Mouse (Mus musculus): Measurements from ENCODE around the gene Slc44a3. TPM values are rescaled to one million over a fixed set of nuclear protein-coding genes. Genes with fewer than 3 reads are reported as not detected.
"Not testable (repeated sequence)": the region's sequence is repeated elsewhere in the genome, so short reads cannot be mapped to it uniquely, and the experiment has no call there.

Slc44a3 gene
- total RNA-seq, 2 experiments from 2014 or later = 20.3 to 24.1 TPM

- peak; percentile 37 to 41 for DNase-seq (ENCODE audit: low spot score in 2 of 2)
Observed at GRCm38 (mm10) chr3:121553294-121553693, 21.1 kb upstream of the Slc44a3 start.

- DNase-seq (ENCODE audit: low spot score in 2 of 2) = no peak
Observed at GRCm38 (mm10) chr3:121552723-121553122, 20.5 kb upstream of the Slc44a3 start.

DNA sequence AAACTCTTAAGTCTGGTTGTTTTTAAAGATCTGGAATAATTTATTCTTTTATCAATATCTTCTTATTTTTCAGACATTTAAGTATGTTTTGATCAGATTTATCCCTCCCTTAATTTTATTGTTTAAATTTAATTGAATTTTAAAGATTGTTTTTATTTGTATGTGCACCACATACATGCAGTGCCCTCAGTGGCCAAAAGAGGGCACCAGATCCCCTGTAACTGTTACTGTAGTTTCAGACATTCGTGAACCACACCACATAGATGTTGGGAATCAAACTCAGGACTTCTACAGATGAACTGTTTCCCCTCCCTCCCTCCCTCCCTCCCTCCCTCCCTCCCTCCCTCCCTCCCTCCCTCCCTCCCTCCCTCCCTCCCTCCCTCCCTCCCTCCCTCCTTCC lies 18.2 kb upstream of the Slc44a3 start:
- DNase-seq (ENCODE audit: low spot score in 2 of 2) = peak; percentile 33 to 54

DNA sequence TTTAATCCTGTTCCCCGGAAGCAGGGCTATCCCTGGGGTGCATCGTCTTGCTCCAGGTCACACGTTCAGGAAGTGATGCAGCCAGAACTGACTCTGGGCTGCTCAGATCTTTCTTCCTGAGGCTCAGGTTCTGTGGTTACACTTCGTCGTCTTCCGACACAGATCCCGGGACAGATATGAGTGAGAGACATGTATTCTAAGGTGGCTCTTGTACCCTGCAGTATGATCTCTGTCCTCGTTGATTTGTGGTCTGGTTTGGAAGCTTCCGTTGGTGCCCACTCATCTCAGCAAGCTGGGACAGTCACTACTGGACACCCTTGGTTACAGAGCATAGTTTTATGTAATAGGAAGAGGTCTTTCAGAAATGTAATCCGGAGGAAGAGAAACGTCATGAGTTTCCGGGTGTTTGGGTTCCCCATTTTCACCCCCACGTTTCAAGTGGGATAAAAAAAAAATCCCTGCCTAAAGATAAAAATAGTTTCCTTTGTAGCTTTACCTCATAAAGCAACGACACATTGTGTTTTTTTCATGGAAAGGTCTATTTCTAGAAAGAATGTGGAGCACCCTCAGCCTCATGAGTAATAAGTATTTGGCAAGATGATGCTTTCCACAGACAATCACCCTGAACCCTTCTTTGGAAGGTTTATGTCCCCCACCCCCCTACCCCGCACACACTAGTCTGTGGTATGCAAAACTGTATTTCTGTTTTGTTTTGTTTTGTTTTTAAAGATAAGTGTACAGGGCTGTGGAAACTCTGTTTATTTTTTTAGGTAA lies 15.8 kb upstream of the Slc44a3 start:
- DNase-seq (ENCODE audit: low spot score in 2 of 2) = no peak

DNA sequence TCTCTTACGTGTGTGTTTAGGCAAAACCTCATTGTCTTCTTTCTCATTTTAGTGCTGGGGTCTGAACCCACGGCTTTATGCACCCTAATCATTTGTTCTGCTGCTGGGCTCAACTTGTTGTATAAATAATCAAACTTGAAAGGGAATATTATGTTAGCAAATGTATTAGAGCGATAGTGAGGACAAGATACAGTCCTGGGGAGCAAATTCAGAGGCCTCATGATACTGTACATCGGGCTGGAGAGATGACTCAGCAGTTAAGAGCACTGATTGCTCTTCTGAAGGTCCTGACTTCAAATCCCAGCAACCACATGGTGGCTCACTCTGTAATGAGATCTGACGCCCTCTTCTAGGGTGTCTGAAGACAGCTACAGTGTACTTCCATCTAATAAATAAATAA lies 8.4 kb upstream of the Slc44a3 start:
- no peak for DNase-seq (ENCODE audit: low spot score in 2 of 2)

GRCm38 (mm10) chr3:121539871-121540431 lies 7.7 kb upstream of the Slc44a3 start:
- DNase-seq (ENCODE audit: low spot score in 2 of 2) = no peak

- not testable (repeated sequence) for DNase-seq (ENCODE audit: low spot score in 2 of 2)
Observed at GRCm38 (mm10) chr3:121538847-121539246, 6.6 kb upstream of the Slc44a3 start.

DNA sequence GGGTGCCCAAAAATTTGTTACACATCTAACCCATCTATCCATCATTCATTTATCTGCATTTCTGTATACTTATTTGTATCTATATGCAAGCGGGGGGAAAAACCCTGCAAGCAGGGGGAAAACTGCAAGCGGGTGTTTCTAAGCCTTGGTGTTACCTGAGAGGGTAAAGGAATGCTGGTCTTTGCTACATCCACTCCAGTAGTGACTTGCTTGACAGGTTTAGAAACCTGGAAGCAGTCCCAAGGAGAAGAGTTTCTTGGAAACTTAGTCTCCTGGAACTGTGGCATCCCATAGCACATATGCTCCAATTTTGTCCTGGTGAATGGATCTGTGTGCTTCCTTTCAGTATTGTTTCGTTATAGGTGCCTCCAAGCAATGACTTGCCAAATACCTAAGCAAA lies 5.8 kb upstream of the Slc44a3 start:
- DNase-seq (ENCODE audit: low spot score in 2 of 2) = no peak

- no peak for DNase-seq (ENCODE audit: low spot score in 2 of 2)
Observed at GRCm38 (mm10) chr3:121536803-121537202, 4.6 kb upstream of the Slc44a3 start.

DNA sequence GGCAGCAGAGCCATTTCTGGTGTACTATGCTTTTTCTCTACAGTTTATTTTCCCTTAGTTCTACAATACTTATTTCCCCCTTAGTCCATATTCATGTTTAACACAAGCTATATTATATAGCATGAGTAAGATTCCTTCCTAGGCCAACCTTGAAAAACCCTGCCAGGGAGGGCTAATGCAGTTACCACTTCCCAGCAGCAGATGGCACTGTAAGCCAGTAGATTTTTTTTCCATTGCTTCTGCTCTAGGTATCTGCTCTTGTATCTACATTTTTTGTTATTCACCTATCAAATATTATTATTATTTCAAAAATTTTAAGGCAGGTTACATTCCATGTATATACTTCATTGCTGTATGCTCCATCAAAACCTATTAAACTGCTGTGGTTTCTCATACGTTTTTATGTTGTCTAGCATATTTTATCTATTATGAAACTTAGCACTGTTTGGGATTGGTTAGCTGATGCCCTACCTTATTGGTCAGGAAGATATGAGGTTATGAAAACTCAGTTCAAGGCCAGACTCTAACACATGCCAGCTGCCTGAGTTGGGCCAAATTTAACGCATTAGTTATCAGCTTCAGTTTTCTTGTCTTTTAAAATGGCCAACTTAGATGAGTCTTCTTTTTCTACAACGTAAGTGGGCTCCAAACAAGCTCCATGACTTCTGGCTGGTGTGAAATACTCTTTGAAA lies 3.8 kb upstream of the Slc44a3 start:
- peak; percentile 40 to 48 for DNase-seq (ENCODE audit: low spot score in 2 of 2)

- DNase-seq (ENCODE audit: low spot score in 2 of 2) = peak; percentile 35 to 58
Observed at GRCm38 (mm10) chr3:121531370-121532148, 645 bp downstream of the Slc44a3 start.

DNA sequence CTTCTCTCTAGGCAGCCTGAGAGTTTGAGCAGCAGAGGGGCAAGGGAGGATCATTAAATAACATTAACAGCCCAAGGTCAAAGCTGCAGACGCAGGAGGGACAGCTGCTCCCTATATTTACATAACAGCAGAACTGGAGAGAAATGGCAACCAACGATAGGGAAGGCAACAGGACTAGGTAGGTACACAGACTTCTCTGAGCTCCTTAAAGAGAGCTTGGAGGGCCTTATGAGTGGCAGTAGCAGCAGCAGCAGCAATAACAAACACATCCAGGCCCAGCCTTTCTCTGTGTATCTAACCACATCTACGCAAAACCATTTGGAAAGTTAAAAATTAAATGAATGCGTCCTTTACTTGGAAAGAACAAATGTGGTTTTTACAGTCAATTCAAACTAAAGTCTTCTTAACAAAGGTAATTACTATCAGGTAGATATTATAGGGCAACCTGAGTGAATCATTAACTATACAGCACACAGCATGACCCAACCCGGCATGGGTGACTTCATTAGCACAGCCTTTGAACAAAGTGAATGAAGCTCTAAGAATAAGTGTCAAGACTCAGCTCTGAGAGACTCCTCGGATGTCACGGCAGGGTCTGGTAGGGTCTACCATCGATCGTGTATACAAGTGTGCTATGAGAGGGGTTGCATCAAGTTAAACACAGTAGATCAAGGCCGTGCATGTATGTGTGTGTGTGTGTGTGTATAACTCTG lies 1.5 kb downstream of the Slc44a3 start:
- DNase-seq (ENCODE audit: low spot score in 2 of 2) = peak in 1 of 2 experiments; percentile 18

DNA sequence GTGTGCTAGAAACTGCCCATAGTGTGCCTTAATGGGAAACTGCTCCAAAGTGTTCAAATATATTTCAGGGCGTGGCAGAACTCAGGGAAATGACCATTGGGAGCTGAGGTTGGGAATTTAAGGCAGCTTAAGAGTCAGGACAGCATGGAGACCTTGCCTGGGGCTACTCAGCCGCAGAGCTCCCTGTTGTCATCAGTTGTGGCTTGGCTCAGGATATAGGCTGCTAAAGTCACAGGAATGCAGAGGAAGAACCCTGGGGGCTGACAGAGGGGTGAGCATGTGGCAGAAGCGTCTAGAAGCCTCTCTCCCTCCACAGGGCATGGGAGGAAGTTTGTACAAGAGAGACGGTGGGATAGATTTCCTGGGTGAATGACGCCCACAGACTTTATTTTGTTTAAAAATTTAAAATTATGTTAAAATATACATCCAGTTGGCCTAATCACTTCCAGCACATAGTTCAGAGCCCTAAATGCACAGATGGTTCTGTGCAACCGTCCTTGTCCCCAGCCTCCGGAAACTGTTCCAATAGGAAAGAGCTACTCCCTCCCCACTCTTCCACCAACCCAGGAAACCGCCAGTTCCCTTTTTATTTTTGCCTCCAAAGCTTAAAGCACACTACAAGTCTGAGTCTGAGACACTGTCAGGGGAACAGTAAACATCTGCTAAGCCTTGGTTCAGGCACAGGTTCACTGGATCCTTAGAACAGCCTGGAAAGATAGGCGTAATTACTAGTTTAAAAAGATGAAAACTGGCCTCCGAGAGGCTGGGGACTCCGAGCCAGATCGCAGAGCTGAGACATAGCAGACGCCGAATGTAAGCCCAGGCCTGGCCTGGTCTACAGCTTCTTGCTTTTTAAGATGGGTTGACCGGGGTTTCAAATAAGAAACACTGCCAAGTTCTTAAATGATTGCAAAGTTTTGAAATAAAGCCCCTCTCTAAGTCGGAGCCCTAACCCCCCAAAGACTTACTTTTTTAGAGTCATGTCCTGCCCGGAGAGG lies 5.8 kb downstream of the Slc44a3 start:
- DNase-seq (ENCODE audit: low spot score in 2 of 2) = no peak

DNA sequence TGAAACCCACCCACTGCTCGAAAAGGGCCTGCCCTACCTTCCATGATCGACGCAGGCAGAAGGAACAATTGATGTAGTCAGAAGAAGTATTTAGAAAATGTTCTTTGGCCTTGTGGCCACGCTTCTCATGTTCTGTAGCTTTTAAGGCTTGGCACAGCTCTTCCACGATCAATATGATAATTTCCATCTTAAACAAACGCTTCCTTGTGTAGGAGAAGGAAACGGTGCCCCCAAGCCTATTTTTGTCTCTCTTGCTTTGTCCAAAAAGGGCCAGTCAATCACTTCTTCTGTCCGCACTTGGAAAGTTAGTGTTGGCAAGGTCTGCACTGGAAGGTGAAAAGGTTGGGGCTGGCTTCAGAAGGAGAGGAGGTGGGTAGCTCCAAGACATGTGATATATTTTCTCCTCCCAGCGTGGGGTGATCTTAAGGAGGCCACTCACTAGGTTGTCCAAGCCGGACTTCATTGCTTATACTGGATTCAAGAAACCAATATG lies 10.5 kb downstream of the Slc44a3 start:
- no peak for DNase-seq (ENCODE audit: low spot score in 2 of 2)

DNA sequence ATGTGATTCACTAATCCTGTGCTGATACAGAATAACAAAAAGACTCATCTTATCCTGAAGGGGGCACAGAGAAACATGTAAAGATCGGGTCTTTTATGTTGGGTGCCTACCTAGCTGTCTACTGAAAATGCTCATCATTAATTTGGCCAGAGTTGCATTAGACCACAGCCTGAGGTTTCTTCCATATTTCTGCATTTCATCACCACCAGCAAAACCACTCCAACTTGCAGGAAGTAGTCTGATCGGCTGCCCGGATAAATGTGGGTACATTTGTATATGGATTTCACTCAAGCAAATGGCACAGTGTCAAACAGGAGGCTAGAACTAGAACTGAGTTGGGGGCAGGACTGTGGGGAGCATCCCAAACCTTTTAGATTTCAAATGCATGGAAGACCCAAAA lies 11.1 kb downstream of the Slc44a3 start:
- no peak for DNase-seq (ENCODE audit: low spot score in 2 of 2)

DNA sequence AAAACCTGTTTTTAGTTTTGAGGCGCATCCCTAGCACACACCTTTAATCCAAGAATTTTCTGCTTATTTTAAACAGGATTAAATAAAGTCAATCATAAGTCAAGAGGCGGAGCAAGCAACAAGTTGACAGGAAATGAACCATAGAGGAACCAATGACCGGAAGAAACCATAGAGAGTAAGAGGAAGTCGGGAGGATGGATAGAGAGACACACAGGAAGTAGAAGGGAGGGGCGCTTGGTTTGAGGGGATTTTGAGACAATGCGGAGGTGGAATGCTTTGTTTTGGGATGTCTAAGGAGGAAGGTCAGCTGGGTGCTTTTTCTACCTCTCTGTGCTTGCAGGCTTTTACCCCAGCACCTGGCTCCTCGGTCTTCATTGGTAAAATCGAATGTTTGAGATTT lies 15.2 kb downstream of the Slc44a3 start:
- no peak for DNase-seq (ENCODE audit: low spot score in 2 of 2)

GRCm38 (mm10) chr3:121509141-121509540 lies 23.1 kb downstream of the Slc44a3 start:
- DNase-seq (ENCODE audit: low spot score in 2 of 2) = no peak

GRCm38 (mm10) chr3:121507678-121508077 lies 24.5 kb downstream of the Slc44a3 start:
- DNase-seq (ENCODE audit: low spot score in 2 of 2) = no peak

DNA sequence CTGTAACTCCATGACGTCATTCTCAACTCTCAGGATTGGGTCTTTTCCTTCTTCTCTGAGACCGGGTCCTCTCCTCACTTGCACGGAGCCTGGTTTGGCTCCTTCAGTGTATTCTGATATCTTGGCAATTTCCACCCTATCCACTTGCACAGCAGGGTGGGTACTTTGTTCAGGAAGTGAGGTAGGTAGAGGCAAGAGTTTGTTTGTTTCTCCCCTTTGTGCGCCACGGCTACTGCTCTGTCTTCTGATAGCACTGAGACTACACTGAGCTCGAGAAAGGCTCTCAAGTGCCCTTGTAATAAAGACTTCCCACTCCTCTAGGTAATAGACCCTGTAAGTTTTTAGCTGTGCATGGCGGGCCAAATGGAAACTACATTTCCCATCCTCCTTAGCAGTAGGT lies 25.4 kb downstream of the Slc44a3 start:
- DNase-seq (ENCODE audit: low spot score in 2 of 2) = no peak
